Mouse (Mus musculus): ENCODE data around the gene Slc38a10. TPM values are rescaled to one million over a fixed set of nuclear protein-coding genes. Genes with fewer than 3 reads are reported as not detected.

Slc38a10 gene
- polyA plus RNA-seq (2015; fragmentation: Nextera tagmentation; extraction: Ambion mirVana) = 77.5 and 91.4 TPM in 2 replicates

DNA sequence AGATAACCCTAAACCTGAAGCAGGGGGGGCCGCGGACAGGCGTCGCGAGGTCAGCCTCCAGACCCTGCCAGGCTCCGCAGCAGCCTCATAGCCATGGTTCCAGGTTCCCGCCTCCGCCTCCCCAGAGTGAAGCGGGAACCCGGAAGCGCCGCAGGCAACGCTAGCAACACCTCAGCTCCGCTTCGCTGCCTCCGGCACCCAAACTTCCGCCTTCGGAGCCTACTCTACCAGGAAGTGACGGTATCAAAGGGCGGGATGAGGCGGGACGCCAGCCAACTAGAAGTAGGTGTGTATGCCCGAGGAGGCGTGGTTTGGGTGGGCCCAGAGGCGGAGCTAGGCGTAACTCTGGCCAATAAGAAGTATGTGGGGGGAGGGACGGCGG lies at the start of gene Slc38a10:
Gene Slc38a10 (minus strand): TSS at position 234 of the 382 bp plus-strand sequence.
- WGBS = under 1% methylated on average over 28 of the region's 28 CpGs
- peak within 1 kb of the TSS; percentile 80 for H3K4me2 ChIP-seq
- H3K9me3 ChIP-seq (replicated peaks) = no peaks in the 10 kb centered on the region
- no peaks in the 10 kb centered on the region for H3K36me3 ChIP-seq
- H3K27me3 ChIP-seq = no peaks in the 10 kb centered on the region
- peaks cover 15% of the 10 kb centered on the region for H3K4me1 ChIP-seq (replicated peaks)
- H3K27ac ChIP-seq = peak within 1 kb of the TSS; percentile 82
- peak within 1 kb of the TSS; percentile 76 for H3K9ac ChIP-seq
- peak; percentile 96 for ATAC-seq (replicated peaks; ENCODE audit: insufficient number of reproducible peaks, insufficient read depth, low FRiP score, low read depth)
- peak within 1 kb of the TSS; percentile 99 for H3K4me3 ChIP-seq

DNA sequence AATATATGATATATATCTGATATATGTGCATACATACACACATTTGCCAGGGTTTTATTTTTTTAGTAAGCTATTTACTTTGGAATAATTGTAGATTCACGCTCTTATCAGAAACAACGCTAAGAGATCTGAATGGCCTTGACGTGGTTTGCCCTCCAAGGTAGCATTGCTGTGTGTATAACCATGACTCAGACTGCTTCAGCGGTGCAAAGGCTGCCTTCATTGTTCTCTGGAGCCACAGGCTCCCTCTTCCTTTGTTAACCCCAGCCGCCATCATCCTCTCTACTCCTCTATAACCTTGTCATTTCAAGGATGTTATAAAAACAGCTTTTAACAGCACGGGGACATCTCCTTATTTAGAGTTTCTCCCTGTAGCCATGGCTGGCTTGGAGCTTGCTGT lies 49.5 kb upstream of the Slc38a10 start:
- 60% methylated on average over 6 of the region's 6 CpGs for WGBS
- no peaks in the 10 kb centered on the region for H3K27me3 ChIP-seq
- H3K4me2 ChIP-seq = no peak overlapping the region
- peaks cover 10% of the 10 kb centered on the region for H3K4me1 ChIP-seq (replicated peaks)
- no peaks in the 10 kb centered on the region for H3K9me3 ChIP-seq (replicated peaks)
- H3K9ac ChIP-seq = no peak overlapping the region
- no peak overlapping the region for H3K27ac ChIP-seq
- ATAC-seq (replicated peaks; ENCODE audit: insufficient number of reproducible peaks, insufficient read depth, low FRiP score, low read depth) = no peak
- H3K36me3 ChIP-seq = no peaks in the 10 kb centered on the region
- no peak overlapping the region for H3K4me3 ChIP-seq

DNA sequence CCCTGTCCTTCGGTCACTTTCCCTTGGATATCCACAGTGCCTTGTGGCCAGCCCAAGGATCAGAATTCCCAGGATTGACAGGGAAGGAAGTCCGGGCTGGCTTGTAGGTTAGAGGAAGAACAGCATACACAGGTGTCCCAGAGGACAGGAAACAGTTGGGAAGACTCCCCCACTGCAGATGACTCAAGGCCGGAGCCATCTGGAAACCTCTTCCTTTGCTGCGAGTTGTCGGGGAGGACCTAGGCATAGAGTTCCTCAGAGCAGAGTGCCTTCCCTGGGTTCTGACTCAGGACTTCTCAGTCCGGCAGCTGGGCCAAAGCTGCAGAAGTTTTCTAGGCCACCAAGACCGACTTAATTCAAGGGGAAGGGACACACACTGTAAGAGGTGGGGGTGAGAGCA lies 48.6 kb upstream of the Slc38a10 start:
- Histone ChIP-seq H3K36me3 (no peaks in the 10 kb centered on the region), H3K4me2 (no peak overlapping the region), H3K27me3 (no peaks in the 10 kb centered on the region), H3K9me3 (replicated peaks) (no peaks in the 10 kb centered on the region), H3K4me3 (no peak overlapping the region), H3K9ac (no peak overlapping the region), H3K27ac (peak overlapping the region; percentile 38; the same call in 1 of the 2 replicates), H3K4me1 (replicated peaks) (peaks cover 8% of the 10 kb centered on the region)
- no peak for ATAC-seq (replicated peaks; ENCODE audit: insufficient number of reproducible peaks, insufficient read depth, low FRiP score, low read depth)
- WGBS = 59% methylated on average over 7 of the region's 7 CpGs

DNA sequence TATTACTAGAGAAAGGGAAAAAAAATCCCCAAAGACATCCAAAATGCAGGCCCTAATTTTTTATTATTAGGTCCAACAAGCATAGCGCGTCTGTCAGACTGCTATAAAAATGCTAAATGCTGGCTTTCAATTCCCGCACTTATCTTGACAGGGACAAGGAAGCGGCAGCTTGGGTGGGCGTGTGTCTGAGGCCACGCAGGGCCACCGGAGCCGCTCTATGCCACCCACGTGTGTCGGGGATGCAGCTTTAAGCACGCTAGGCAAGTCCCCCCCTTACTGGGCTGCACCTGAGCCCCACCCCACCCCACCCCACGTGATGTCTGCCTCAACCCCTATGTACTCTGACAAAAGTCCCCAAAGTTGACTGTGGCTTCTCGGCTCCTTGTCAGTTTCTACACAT lies 47.7 kb upstream of the Slc38a10 start:
- H3K27me3 ChIP-seq = no peaks in the 10 kb centered on the region
- WGBS = 24% methylated on average over 13 of the region's 13 CpGs
- H3K9ac ChIP-seq = no peak overlapping the region
- no peak overlapping the region for H3K4me2 ChIP-seq
- peak overlapping the region; percentile 38; the same call in 1 of the 2 replicates for H3K27ac ChIP-seq
- no peaks in the 10 kb centered on the region for H3K9me3 ChIP-seq (replicated peaks)
- H3K4me3 ChIP-seq = no peak overlapping the region
- ATAC-seq (replicated peaks; ENCODE audit: insufficient number of reproducible peaks, insufficient read depth, low FRiP score, low read depth) = no peak
- no peaks in the 10 kb centered on the region for H3K36me3 ChIP-seq
- H3K4me1 ChIP-seq (replicated peaks) = peaks cover 7% of the 10 kb centered on the region

DNA sequence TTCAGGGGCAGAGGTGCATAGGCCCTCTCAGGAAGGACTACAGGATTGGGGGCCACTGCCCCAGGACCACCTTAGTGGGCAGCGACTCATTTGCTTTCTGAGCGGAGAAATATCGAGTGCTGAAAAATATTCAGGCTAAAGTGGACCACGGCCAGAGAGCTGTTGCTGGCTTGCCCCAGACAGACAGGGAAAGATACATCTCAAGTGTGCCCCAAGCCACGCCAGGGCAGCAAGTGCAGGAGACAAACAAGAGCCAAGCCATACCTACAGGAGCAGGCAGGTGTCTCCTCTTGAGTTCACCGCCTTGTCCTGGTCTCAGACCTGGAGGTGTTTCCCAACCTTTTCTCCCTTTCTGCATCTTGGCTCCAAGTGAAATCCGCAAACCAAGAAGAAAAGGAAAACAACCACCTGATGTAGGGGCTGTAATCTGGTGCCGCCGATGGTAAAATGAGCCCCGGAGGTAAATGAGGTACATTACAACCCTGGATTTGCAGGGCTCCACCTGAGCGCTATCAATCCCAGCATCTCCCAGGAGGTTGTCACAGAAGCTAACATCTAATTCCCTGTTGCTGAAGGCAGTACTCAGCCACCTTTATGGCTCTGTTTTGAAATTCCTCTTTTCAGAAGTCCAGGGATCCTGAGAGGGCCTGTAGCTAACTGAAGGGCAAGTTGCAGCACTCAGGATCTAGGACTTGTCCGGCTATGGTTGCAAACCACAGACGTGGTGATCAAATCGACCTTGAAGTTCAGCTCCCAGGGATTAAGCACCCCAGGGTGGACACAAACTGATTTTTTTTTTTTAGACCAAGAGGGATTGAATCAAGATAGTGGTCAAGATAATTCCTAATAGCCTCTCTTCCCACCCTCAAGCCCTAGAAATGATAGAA lies 39.6 kb upstream of the Slc38a10 start:
- ATAC-seq (replicated peaks; ENCODE audit: insufficient number of reproducible peaks, insufficient read depth, low FRiP score, low read depth) = no peak
- H3K9me3 ChIP-seq (replicated peaks) = no peaks in the 10 kb centered on the region
- peak overlapping the region; percentile 88 for H3K4me2 ChIP-seq
- no peaks in the 10 kb centered on the region for H3K36me3 ChIP-seq
- peak overlapping the region; percentile 85 for H3K27ac ChIP-seq
- WGBS = 50% methylated on average over 14 of the region's 14 CpGs
- H3K27me3 ChIP-seq = no peaks in the 10 kb centered on the region
- H3K9ac ChIP-seq = peak overlapping the region; percentile 57
- H3K4me3 ChIP-seq = peak overlapping the region; percentile 84
- H3K4me1 ChIP-seq (replicated peaks) = peaks cover 27% of the 10 kb centered on the region

DNA sequence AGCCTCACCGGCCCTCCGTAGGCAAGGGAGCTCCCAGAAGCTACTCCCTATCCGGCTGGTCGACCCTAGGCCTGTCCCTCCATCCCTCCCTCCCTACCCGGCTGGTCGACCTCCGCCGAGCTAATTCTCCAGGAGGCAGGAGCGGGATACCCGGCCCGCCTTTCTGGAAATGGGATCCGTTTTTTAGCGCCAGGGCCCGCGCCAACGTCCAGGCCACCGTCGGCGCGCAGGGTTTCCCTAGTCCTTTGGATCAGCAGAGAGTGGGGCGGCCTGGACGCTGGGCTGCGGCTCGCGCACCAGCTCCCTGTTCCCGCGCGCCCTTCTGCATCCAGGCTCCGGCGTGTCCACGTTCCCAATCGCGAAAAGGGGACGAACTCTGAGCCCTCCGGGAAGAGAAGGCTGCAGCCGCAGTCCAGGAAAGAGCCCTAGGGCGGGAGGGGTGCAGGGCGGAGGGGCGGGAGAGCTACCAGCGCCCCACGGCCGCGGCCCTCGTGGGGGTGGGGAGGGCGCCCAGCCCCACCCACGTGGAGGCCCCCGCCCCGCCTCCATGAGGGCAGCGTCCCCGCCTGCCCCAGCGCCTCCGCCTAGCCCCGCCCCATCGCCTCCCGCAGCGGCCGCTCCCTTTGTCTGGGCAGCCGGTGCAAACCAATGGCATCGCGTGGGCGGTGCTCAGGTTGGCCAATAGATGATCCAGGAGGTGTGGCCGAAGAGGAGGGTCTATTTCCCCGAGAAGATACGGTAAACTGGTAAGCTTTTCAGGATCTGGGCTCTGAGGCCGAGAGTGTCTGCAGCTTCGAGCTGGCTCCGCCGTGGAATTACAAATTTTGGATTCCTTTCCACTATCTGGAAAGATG lies 38.5 kb upstream of the Slc38a10 start:
- no peaks in the 10 kb centered on the region for H3K36me3 ChIP-seq
- no peaks in the 10 kb centered on the region for H3K9me3 ChIP-seq (replicated peaks)
- WGBS = under 1% methylated on average over 68 of the region's 68 CpGs
- peak overlapping the region; percentile 95 for H3K9ac ChIP-seq
- H3K4me2 ChIP-seq = peak overlapping the region; percentile 88
- H3K27ac ChIP-seq = peak overlapping the region; percentile 97
- H3K4me3 ChIP-seq = peak overlapping the region; percentile 84
- H3K4me1 ChIP-seq (replicated peaks) = peaks cover 38% of the 10 kb centered on the region
- ATAC-seq (replicated peaks; ENCODE audit: insufficient number of reproducible peaks, insufficient read depth, low FRiP score, low read depth) = peak; percentile 93
- no peaks in the 10 kb centered on the region for H3K27me3 ChIP-seq

DNA sequence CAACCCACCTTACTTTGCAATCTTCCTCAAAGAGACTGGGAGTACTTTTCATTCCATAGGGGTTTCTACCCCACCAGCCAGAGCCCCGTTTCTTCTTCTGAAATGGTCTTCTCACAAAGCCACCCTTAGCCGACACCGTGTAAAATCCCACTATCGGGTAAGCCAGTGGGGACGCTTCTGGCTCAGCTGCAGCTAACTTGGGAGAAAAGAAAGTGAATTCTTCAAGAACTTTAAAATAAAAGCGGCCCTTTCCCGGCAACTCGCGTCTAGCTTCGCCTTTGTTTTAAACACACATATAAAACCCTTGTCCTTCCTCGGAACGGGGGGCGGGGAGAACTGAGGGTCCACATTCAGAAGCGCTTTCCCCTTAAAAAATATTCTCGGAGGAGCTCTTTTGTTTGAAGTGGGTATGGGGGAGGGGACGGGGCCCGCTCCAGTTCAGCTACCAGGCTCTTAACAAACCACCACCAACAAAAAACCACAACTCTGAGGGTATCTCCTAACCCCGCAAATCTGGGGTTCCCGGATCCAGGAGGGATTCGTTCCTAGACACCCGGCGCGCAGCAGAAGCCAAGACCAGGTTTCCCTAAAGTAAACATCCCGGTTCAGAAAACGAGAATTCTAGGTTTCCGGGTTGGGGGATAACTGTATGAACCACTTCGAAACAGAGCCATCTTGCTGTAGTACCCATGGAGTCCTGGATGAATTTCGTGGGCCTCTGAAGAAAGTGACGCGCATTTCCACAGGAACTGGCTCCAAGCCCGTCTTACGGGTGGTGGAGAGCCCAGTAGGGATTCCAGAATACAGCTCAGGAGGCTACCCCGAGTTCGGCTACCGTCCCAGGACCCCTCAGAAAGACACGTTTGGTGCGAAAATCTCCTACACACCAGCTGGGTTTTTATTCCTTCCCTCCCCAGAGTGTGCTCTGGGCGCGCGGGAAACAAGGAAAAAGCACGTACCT lies 37.6 kb upstream of the Slc38a10 start:
- Histone ChIP-seq H3K9me3 (replicated peaks) (no peaks in the 10 kb centered on the region), H3K36me3 (no peaks in the 10 kb centered on the region), H3K4me2 (peak overlapping the region; percentile 88), H3K9ac (peak overlapping the region; percentile 95), H3K4me1 (replicated peaks) (peaks cover 47% of the 10 kb centered on the region), H3K27me3 (no peaks in the 10 kb centered on the region), H3K27ac (peak overlapping the region; percentile 97), H3K4me3 (peak overlapping the region; percentile 84)
- ATAC-seq (replicated peaks; ENCODE audit: insufficient number of reproducible peaks, insufficient read depth, low FRiP score, low read depth) = no peak
- under 1% methylated on average over 41 of the region's 41 CpGs for WGBS

DNA sequence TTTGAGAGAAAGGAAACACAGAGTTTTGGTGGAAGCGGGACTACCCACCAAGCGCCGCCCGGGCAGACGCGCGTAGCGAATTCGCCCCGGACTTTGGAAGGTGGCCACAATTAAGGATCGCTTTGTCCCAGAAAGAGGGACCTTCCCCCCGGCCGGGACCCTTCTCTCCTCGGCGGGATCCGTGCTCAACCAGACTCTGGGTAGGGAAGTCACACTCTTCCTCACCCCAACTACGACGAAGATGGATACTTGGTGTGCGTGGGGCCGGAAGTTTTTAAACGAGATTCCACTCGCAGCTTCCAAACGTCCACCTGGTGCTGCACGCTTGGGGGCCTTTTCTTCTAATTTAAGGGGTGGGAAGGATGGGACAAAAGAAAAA lies 36.9 kb upstream of the Slc38a10 start:
- Histone ChIP-seq H3K9ac (peak overlapping the region; percentile 95), H3K36me3 (no peaks in the 10 kb centered on the region), H3K4me3 (peak overlapping the region; percentile 84), H3K27me3 (no peaks in the 10 kb centered on the region), H3K4me2 (peak overlapping the region; percentile 88), H3K27ac (peak overlapping the region; percentile 97; the same call in 1 of the 2 replicates), H3K4me1 (replicated peaks) (peaks cover 53% of the 10 kb centered on the region), H3K9me3 (replicated peaks) (no peaks in the 10 kb centered on the region)
- ATAC-seq (replicated peaks; ENCODE audit: insufficient number of reproducible peaks, insufficient read depth, low FRiP score, low read depth) = no peak
- under 1% methylated on average over 24 of the region's 24 CpGs for WGBS

DNA sequence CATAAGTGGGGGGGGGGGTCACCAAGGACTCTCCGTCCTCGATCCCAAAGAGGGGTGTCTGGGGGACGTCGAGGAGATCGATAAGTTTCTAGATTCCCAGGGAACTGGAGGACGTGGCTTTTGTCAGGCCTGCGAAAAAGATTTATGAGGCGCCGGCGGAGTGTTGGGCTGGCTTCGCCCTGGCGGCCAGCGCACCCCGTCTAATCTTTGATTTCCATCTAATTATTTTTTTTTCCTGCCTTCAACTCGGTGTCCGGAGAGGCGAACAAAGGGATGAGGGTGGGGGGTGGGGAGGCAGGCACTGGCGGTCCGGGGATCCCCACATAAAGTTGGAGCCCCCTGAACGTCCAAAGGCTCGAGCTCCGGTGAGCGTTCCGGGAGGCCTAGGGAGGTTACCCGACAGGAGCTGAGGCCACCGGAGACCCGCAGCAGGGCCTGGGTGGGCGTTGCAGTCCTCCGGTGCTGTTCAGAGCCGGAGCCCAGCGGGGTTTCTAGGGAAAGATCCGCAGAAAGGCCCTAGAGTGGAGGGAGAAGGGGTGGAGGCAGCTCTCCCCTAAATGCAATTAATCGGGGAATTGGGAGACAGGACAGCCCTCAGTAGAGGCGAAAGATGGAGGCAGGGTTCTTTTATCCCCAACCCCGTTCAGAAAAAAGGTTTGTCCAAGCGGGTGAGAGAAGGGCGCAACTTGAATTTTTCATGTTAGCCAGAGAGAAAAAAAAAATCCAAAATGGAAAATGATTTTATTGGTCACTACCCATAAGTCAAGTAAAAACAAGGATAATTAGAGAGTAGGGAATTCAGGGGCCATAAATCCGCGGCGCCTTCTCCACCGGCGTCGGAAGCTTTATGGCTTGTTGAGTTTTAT lies 36.3 kb upstream of the Slc38a10 start:
- Histone ChIP-seq H3K36me3 (no peaks in the 10 kb centered on the region), H3K4me1 (replicated peaks) (peaks cover 58% of the 10 kb centered on the region), H3K27ac (peak overlapping the region; percentile 97), H3K4me3 (peak overlapping the region; percentile 84), H3K9me3 (replicated peaks) (no peaks in the 10 kb centered on the region), H3K4me2 (peak overlapping the region; percentile 88), H3K27me3 (no peaks in the 10 kb centered on the region), H3K9ac (peak overlapping the region; percentile 95)
- WGBS = 3% methylated on average over 43 of the region's 43 CpGs
- ATAC-seq (replicated peaks; ENCODE audit: insufficient number of reproducible peaks, insufficient read depth, low FRiP score, low read depth) = no peak

DNA sequence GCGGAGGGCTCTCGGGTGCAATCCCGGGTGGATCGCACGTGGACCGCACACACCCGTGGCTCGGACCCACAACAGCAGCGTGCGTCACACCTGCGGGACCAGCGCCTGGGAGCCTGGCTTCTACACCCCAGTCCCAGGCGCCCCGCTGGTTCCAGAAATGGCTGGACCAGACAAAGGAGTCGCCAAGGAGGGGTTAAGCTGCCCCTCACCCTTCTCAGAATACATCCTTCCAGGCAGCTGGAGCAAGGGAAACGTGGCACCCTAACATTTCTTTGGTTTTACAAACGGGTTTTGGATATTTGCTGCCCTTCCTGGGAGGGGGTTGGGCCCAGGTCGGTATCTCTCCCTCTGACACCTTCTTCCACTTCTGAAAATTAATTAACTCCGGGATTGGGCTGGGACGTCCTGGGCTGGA lies 35.7 kb upstream of the Slc38a10 start:
- WGBS = 8% methylated on average over 20 of the region's 20 CpGs
- Histone ChIP-seq H3K27me3 (no peaks in the 10 kb centered on the region), H3K9me3 (replicated peaks) (no peaks in the 10 kb centered on the region), H3K4me1 (replicated peaks) (peaks cover 64% of the 10 kb centered on the region), H3K36me3 (no peaks in the 10 kb centered on the region), H3K9ac (peak overlapping the region; percentile 95), H3K27ac (peak overlapping the region; percentile 88), H3K4me3 (peak overlapping the region; percentile 84), H3K4me2 (peak overlapping the region; percentile 88)
- no peak for ATAC-seq (replicated peaks; ENCODE audit: insufficient number of reproducible peaks, insufficient read depth, low FRiP score, low read depth)

All from heart, embryonic 15.5 days (tissue).